Mouse (Mus musculus): ENCODE measurements at regions not wholly inside any gene's neighbourhood (a gene's known extent, or its start where the extent isn't known, plus 50 kb on each side); places are given as distances from the start of the nearest gene placed in this dataset.

DNA sequence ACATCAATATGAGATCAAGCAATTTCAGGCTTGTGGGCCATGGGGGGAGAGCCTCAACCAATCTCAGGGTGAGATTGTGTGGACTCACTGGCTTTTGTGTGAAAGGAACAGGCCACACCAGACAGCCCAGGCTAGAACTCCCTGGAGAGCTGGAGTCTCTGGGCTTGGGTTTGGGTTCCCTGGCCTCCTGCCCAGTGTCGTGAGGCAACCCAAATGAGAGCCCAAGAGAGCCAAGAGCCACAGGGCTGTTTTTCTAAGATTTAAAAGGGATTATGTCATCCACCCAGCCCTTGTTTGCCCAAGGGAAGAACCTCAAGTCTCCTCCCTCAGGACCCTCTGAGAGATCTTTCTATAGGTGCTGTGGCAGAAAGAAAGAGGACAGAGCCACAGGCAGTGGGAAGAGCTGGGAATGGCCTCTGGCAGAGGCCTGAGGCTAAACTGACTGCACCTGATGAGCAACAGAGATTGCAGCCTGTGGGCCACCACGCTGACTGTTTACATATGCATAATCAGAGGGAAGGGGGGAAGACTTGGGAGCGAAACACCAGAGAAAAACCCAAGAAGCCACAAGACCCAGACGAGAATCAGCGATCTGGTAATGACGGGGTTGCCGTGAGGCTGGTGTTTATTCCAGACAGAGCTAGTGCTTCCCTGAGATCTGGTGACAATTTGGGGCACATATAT, 92.1 kb downstream of the Bcl2l11 start:
- TF ChIP-seq CTCF (IDR thresholded peaks at IDR 0.05; ENCODE audit: extremely low read depth, insufficient read length, insufficient replicate concordance, low read depth, low read length): no peak
- no peak for TF ChIP-seq POLR2A (IDR thresholded peaks at IDR 0.05; ENCODE audit: low read depth, low read length)

Measured in small intestine, adult 2 months (tissue).